Comparison of ENCODE assay signal across 32 mouse cellular contexts in the genomic region with DNA sequence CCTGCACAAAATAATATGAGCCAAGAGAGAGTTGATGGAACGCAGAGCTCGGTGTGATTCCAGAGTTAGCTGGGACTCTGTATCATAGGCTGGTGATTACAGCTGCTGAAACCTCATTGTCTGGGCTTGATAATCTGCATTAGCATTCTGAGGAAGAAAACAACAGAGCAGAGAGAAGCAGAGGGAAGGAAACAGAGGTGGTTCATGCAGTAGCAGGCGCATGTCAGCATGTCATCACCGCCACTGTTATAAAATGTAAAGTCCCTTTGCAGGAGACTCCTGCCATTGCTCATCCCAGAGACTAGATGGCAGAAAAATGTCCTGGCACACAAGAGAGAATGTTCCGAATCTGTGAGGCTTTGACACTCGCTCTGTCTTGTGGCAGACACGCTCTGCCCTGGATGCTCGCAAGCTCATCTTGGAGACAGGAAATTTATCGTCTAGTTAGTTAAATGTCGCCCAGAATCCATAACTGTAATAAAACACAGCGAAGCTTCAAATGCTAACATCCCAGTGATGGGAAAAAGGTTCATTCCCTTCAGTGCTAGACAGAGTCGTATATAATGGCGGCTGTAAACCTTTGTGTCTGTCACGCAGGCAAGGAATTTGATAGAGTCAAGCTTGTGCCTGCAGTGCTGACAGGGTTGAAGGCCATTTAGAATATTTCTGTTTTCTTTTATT.
DNase-seq lines count a peak whose midpoint lies in the region; ATAC-seq and TF ChIP-seq lines count a peak whose summit lies in the region.
"Had no signal": no experiment of that assay in that cellular context is flagged by ENCODE, and none has a peak within 500 bp of the region (broad histone marks: within the 10 kb centered on the region; RNA-seq: fewer than 3 reads in every experiment).

No protein-coding gene starts in this region.

- peak overlapping the region; percentile 67 for H3K27ac ChIP-seq in hindbrain, embryonic 13.5 days
- H3K27ac ChIP-seq in midbrain, embryonic 11.5 days (ENCODE audit: low read depth, low read length), result no peak overlapping the region
- H3K27ac ChIP-seq in neural tube, embryonic 13.5 days (replicated peaks), result peak overlapping the region; percentile 80
- H3K27ac ChIP-seq: embryonic facial prominence, embryonic 15.5 days; forebrain, embryonic 15.5 days; heart, embryonic 13.5 days; limb, embryonic 12.5 days; macrophage had no signal

- peak; percentile 28; the same call in 1 of the 2 replicates for ATAC-seq in hindbrain, embryonic 13.5 days (ENCODE audit: low FRiP score)
- ATAC-seq in midbrain, embryonic 11.5 days (ENCODE audit: low FRiP score), result no peak
- ATAC-seq in neural tube, embryonic 13.5 days (ENCODE audit: low read depth), result peak; percentile 84
- ATAC-seq: forebrain, embryonic 15.5 days; inflammation-experienced regulatory T-cells, adult 6 months; liver, postnatal 0 days; lung, postnatal 0 days had no signal

- peaks cover 8% of the 10 kb centered on the region for H3K36me3 ChIP-seq in hindbrain, embryonic 13.5 days
- no peaks in the 10 kb centered on the region for H3K36me3 ChIP-seq in midbrain, embryonic 11.5 days (ENCODE audit: control insufficient read depth, insufficient read depth, low read length)
- 0 out of 2 replicates have a peak, but pooled peaks cover 6% of the 10 kb centered on the region for H3K36me3 ChIP-seq in neural tube, embryonic 13.5 days
- H3K36me3 ChIP-seq: forebrain, embryonic 15.5 days; G1E had no signal

- no peak overlapping the region for H3K9ac ChIP-seq in hindbrain, embryonic 13.5 days
- H3K9ac ChIP-seq in midbrain, embryonic 11.5 days (ENCODE audit: low read length), result peak overlapping the region; percentile 16; the same call in 1 of the 2 replicates
- no peak overlapping the region for H3K9ac ChIP-seq in neural tube, embryonic 13.5 days
- H3K9ac ChIP-seq: embryonic facial prominence, embryonic 15.5 days; forebrain, embryonic 15.5 days; heart, embryonic 13.5 days; limb, embryonic 12.5 days; liver, postnatal 0 days had no signal

- TF ChIP-seq POLR2A in brain, embryonic 14.5 days (IDR thresholded peaks at IDR 0.05; ENCODE audit: borderline replicate concordance, extremely low read depth, insufficient read depth, insufficient read length, poor library complexity, severe bottlenecking), result no peak

- H3K4me3 ChIP-seq in hindbrain, embryonic 13.5 days, result no peak overlapping the region
- H3K4me3 ChIP-seq in midbrain, embryonic 11.5 days (ENCODE audit: low read depth, low read length), result no peak overlapping the region
- no peak overlapping the region for H3K4me3 ChIP-seq in neural tube, embryonic 13.5 days
- H3K4me3 ChIP-seq: embryonic facial prominence, embryonic 15.5 days; forebrain, embryonic 15.5 days; heart, embryonic 13.5 days; limb, embryonic 12.5 days; myocyte had no signal

- H3K4me1 ChIP-seq in hindbrain, embryonic 13.5 days (replicated peaks), result peaks cover 6% of the 10 kb centered on the region
- peaks cover 2% of the 10 kb centered on the region; the same call in 1 of the 2 replicates for H3K4me1 ChIP-seq in midbrain, embryonic 11.5 days (ENCODE audit: control insufficient read depth, insufficient read depth, low read length)
- peaks cover 18% of the 10 kb centered on the region for H3K4me1 ChIP-seq in neural tube, embryonic 13.5 days (replicated peaks)
- H3K4me1 ChIP-seq: embryonic facial prominence, embryonic 15.5 days; forebrain, embryonic 15.5 days; heart, embryonic 13.5 days; limb, embryonic 12.5 days had no signal

- peak; percentile 31 for DNase-seq in brain, embryonic 14.5 days (ENCODE audit: low read depth)
- DNase-seq in midbrain, embryonic 11.5 days (ENCODE audit: low spot score, missing footprints), result peak; percentile 82
- DNase-seq in cerebellum, postnatal 25 days, result no peak
- DNase-seq in cerebellum, adult 9-10 months, result no peak
- DNase-seq in right cerebral cortex, adult 2 months (ENCODE audit: low spot score in 2 of 2), result no peak
- DNase-seq: adrenal gland, adult 2 months; B cell, adult 2 months; cerebellum, adult 2 months; gastrocnemius, postnatal 14 days; heart, adult 18-20 months; heart, postnatal 14 days; kidney, adult 2 months; kidney, postnatal 10 days; layer of hippocampus, postnatal 36 days; liver, postnatal 0 days; right cerebral cortex, postnatal 25 days; spleen, adult 18-20 months; thymus, postnatal 14 days had no signal

- no peak for TF ChIP-seq CTCF in brain, embryonic 14.5 days (IDR thresholded peaks at IDR 0.05; ENCODE audit: borderline replicate concordance, extremely low read depth, insufficient read depth, insufficient read length)

- H3K9me3 ChIP-seq in hindbrain, embryonic 13.5 days, result no peaks in the 10 kb centered on the region
- H3K9me3 ChIP-seq in midbrain, embryonic 11.5 days (ENCODE audit: control insufficient read depth, low read length), result no peaks in the 10 kb centered on the region
- H3K9me3 ChIP-seq in neural tube, embryonic 13.5 days, result no peaks in the 10 kb centered on the region
- H3K9me3 ChIP-seq: embryonic facial prominence, embryonic 15.5 days; forebrain, embryonic 15.5 days; heart, embryonic 13.5 days; limb, embryonic 12.5 days had no signal

- 74% methylated on average over 14 of the region's 14 CpGs for WGBS in hindbrain, embryonic 13.5 days
- 83% methylated on average over 14 of the region's 14 CpGs for WGBS in midbrain, embryonic 11.5 days
- WGBS in neural tube, embryonic 13.5 days, result 57% methylated on average over 14 of the region's 14 CpGs

- H3K4me2 ChIP-seq in hindbrain, embryonic 13.5 days, result no peak overlapping the region; the same call in 1 of the 2 replicates
- no peak overlapping the region for H3K4me2 ChIP-seq in midbrain, embryonic 11.5 days
- peak overlapping the region; percentile 19; the same call in 1 of the 2 replicates for H3K4me2 ChIP-seq in neural tube, embryonic 13.5 days
- H3K4me2 ChIP-seq: embryonic facial prominence, embryonic 15.5 days; forebrain, embryonic 15.5 days; heart, embryonic 13.5 days; limb, embryonic 12.5 days; liver, embryonic 11.5 days had no signal

- no peaks in the 10 kb centered on the region for H3K27me3 ChIP-seq in hindbrain, embryonic 13.5 days
- no peaks in the 10 kb centered on the region for H3K27me3 ChIP-seq in midbrain, embryonic 11.5 days (ENCODE audit: control insufficient read depth, insufficient read depth, low read length)
- no peaks in the 10 kb centered on the region for H3K27me3 ChIP-seq in neural tube, embryonic 13.5 days
- H3K27me3 ChIP-seq: CH12.LX; embryonic facial prominence, embryonic 15.5 days; forebrain, embryonic 15.5 days; heart, embryonic 13.5 days; limb, embryonic 12.5 days; Patski had no signal

Comparison
In these comparisons a context has a peak if more than half of its experiments do, and no peak if none do; other contexts are left out.
1. DNase-seq: peak in brain, embryonic 14.5 days (single experiment) and midbrain, embryonic 11.5 days (single experiment); none in cerebellum, postnatal 25 days (0 of 2), cerebellum, adult 9-10 months (single experiment) and right cerebral cortex, adult 2 months (0 of 2).